Mouse (Mus musculus) C2C12 (cell line): ENCODE data around the gene Rnf41. TPM values are rescaled to one million over a fixed set of nuclear protein-coding genes. Genes with fewer than 3 reads are reported as not detected.
A peak's percentile ranks its signal among the peaks of the same experiment; 100 is the strongest.

Source experiments
- H3K27me3 ChIP-seq: one replicate; pipeline ENCODE4 v1.6.1; 2011; ENCODE audit not compliant: control insufficient read depth, insufficient read depth, insufficient read length
- H3K36me3 ChIP-seq: one replicate; pipeline ENCODE4 v1.6.1; 2011; ENCODE audit not compliant: control insufficient read depth, insufficient read depth
- H3K4me3 ChIP-seq: one replicate; pipeline ENCODE4 v1.5.1; 2011; ENCODE audit warnings: mild to moderate bottlenecking, control low read depth; ENCODE audit not compliant: poor library complexity, insufficient read depth, severe bottlenecking
- H3K79me2 ChIP-seq: one replicate; pipeline ENCODE4 v1.6.1; 2011; ENCODE audit not compliant: control insufficient read depth, insufficient read depth
- H3K79me3 ChIP-seq: one replicate; pipeline ENCODE4 v1.6.1; 2011; ENCODE audit warnings: low read depth, control low read depth
- H3ac ChIP-seq: one replicate; pipeline ENCODE3; 2011; ENCODE audit warnings: low read depth; ENCODE audit not compliant: control insufficient read depth, insufficient read length
- CEBPB ChIP-seq: IDR thresholded peaks from one replicate; pipeline ENCODE4 v1.6.1; 2011; ENCODE audit warnings: low read depth, mild to moderate bottlenecking, control low read depth, moderate library complexity
- CTCF ChIP-seq: IDR thresholded peaks from one replicate; pipeline ENCODE4 v1.5.1; 2011; ENCODE audit not compliant: control insufficient read depth, insufficient read depth, insufficient read length
- FOSL1 ChIP-seq: IDR thresholded peaks from one replicate; pipeline ENCODE4 v1.8.0; 2011; ENCODE audit warnings: mild to moderate bottlenecking, low read length; ENCODE audit not compliant: poor library complexity, insufficient read depth, severe bottlenecking
- MAX ChIP-seq: IDR thresholded peaks from one replicate; pipeline ENCODE4 v1.6.1; 2011; ENCODE audit warnings: mild to moderate bottlenecking, control low read depth
- MYOD1 ChIP-seq: IDR thresholded peaks from one replicate; pipeline ENCODE4 v1.6.1; 2011; ENCODE audit warnings: low read depth; ENCODE audit not compliant: control insufficient read depth, insufficient read length
- MYOG ChIP-seq: IDR thresholded peaks from one replicate; pipeline ENCODE4 v1.6.1; 2011; ENCODE audit not compliant: control insufficient read depth, insufficient read length; ENCODE audit errors: extremely low read depth
- USF1 ChIP-seq: IDR thresholded peaks from one replicate; pipeline ENCODE4 v1.6.1; 2011; ENCODE audit warnings: low read depth, mild to moderate bottlenecking, control low read depth, moderate library complexity
- microRNA-seq: library from miRNA; unstranded; fragments of <30 nt; microRNA quantifications from one replicate; pipeline ENCODE4, GENCODE M21; 2019; ENCODE audit warnings: borderline microRNAs expressed
- polyA plus RNA-seq: library from polyadenylated mRNA; unstranded; fragments of >200 nt; fragmentation: generic; extraction: Trizol; gene quantifications from one replicate; pipeline ENCODE4 v1.2.1, GENCODE M21; 2012; ENCODE audit warnings: missing spikeins

Gene Rnf41
- polyA plus RNA-seq, 1 experiment = 34.0 TPM

- Histone ChIP-seq H3K4me3 (no peak overlapping the region), H3K79me2 (peaks cover 41% of the 10 kb centered on the region), H3K79me3 (peaks cover 32% of the 10 kb centered on the region), H3K27me3 (no peaks in the 10 kb centered on the region), H3K36me3 (peaks cover 67% of the 10 kb centered on the region), H3ac (no peak overlapping the region)
- TF ChIP-seq USF1 = no peak
- no peak for TF ChIP-seq CEBPB
- TF ChIP-seq MYOD1 = no peak
- no peak for TF ChIP-seq CTCF
- no peak for TF ChIP-seq FOSL1
- no peak for TF ChIP-seq MAX
- no peak for TF ChIP-seq MYOG
Measured at GRCm38 (mm10) chr10:128489380-128489779, 77.9 kb downstream of the Rnf41 start.

GRCm38 (mm10) chr10:128489785-128490184, 78.3 kb downstream of the Rnf41 start:
- Histone ChIP-seq H3K4me3 (no peak overlapping the region), H3K79me2 (peaks cover 45% of the 10 kb centered on the region), H3ac (no peak overlapping the region), H3K27me3 (no peaks in the 10 kb centered on the region), H3K36me3 (peaks cover 67% of the 10 kb centered on the region), H3K79me3 (peaks cover 35% of the 10 kb centered on the region)
- no peak for TF ChIP-seq USF1
- TF ChIP-seq FOSL1 = no peak
- no peak for TF ChIP-seq MYOD1
- no peak for TF ChIP-seq CTCF
- TF ChIP-seq MYOG = no peak
- TF ChIP-seq CEBPB = no peak
- no peak for TF ChIP-seq MAX

GRCm38 (mm10) chr10:128490232-128490631, 78.8 kb downstream of the Rnf41 start:
- Histone ChIP-seq H3K36me3 (peaks cover 67% of the 10 kb centered on the region), H3K79me2 (peaks cover 50% of the 10 kb centered on the region), H3K27me3 (no peaks in the 10 kb centered on the region), H3K79me3 (peaks cover 39% of the 10 kb centered on the region), H3K4me3 (no peak overlapping the region), H3ac (no peak overlapping the region)
- TF ChIP-seq FOSL1 (no peak), MYOG (no peak), CEBPB (no peak), USF1 (no peak), MAX (no peak), CTCF (no peak), MYOD1 (no peak)

- Histone ChIP-seq H3K36me3 (peaks cover 60% of the 10 kb centered on the region), H3K4me3 (peak overlapping the region; percentile 97), H3K79me2 (peaks cover 56% of the 10 kb centered on the region)
Measured at GRCm38 (mm10) chr10:128490912-128491311, 79.5 kb downstream of the Rnf41 start.

More at GRCm38 (mm10) chr10:128490912-128491311, 79.5 kb downstream of the Rnf41 start:
- TF ChIP-seq MYOD1 (no peak), CTCF (no peak), USF1 (no peak), FOSL1 (no peak), CEBPB (no peak), MAX (no peak), MYOG (no peak)
- H3ac ChIP-seq = peak overlapping the region; percentile 14
- peaks cover 40% of the 10 kb centered on the region for H3K79me3 ChIP-seq
- no peaks in the 10 kb centered on the region for H3K27me3 ChIP-seq

Small RNA genes within 50 kb of the gene (microRNA-seq; reads per million reads assigned to microRNA genes)
- gene Gm25361 (not detected), gene Gm26308 (not detected), gene Mir6914 (0.56 reads per million, percentile 11 among the genes with 10 or more reads in this experiment), gene Mir6915 (1.6 reads per million, percentile 35 among the genes with 10 or more reads in this experiment), gene Mir8105 (0.36 reads per million)

Other genes with a start within 250 kb of the Rnf41 start
- 61.4 TPM for gene Rbms2, start 231.4 kb upstream of the Rnf41 start, polyA plus RNA-seq
- gene Gls2, start 217.2 kb upstream of the Rnf41 start, polyA plus RNA-seq = 2.8 TPM
- 13.4 TPM for gene Spryd4, start 199.8 kb upstream of the Rnf41 start, polyA plus RNA-seq
- gene Mip, start 185.8 kb upstream of the Rnf41 start, polyA plus RNA-seq = not detected
- gene Timeless, start 179.6 kb upstream of the Rnf41 start, polyA plus RNA-seq = 17.7 TPM
- gene Apon, start 157.6 kb upstream of the Rnf41 start, polyA plus RNA-seq = 0.16 TPM
- not detected for gene Apof, start 143.0 kb upstream of the Rnf41 start, polyA plus RNA-seq
- gene Stat2, start 141.1 kb upstream of the Rnf41 start, polyA plus RNA-seq = 3.9 TPM
- gene Il23a, start 112.9 kb upstream of the Rnf41 start, polyA plus RNA-seq = not detected
- 5.0 TPM for gene Pan2, start 108.3 kb upstream of the Rnf41 start, polyA plus RNA-seq
- 102 TPM for gene Cnpy2, start 89.2 kb upstream of the Rnf41 start, polyA plus RNA-seq
- gene Cs, start 73.9 kb upstream of the Rnf41 start, polyA plus RNA-seq = 212 TPM
- gene Coq10a, start 42.7 kb upstream of the Rnf41 start, polyA plus RNA-seq = 13.7 TPM
- 35.9 TPM for gene Ankrd52, start 34.5 kb upstream of the Rnf41 start, polyA plus RNA-seq
- gene Slc39a5, start 10.4 kb upstream of the Rnf41 start, polyA plus RNA-seq = not detected
- 93.0 TPM for gene Nabp2, start 165 bp upstream of the Rnf41 start, polyA plus RNA-seq
- 48.4 TPM for gene Smarcc2, start 47.6 kb downstream of the Rnf41 start, polyA plus RNA-seq
- gene Myl6, start 82.5 kb downstream of the Rnf41 start, polyA plus RNA-seq = 3,169 TPM
- 16.7 TPM for gene Myl6b, start 87.0 kb downstream of the Rnf41 start, polyA plus RNA-seq
- 120 TPM for gene Esyt1, start 114.2 kb downstream of the Rnf41 start, polyA plus RNA-seq
- gene Zc3h10, start 136.1 kb downstream of the Rnf41 start, polyA plus RNA-seq = 13.0 TPM
- gene Rpl41, start 137.6 kb downstream of the Rnf41 start, polyA plus RNA-seq = 13,760 TPM
- 232 TPM for gene Pa2g4, start 154.3 kb downstream of the Rnf41 start, polyA plus RNA-seq
- 0.28 TPM for gene Erbb3, start 178.0 kb downstream of the Rnf41 start, polyA plus RNA-seq
- gene Rps26, start 215.1 kb downstream of the Rnf41 start, polyA plus RNA-seq = 2,179 TPM
- 0.05 TPM for gene Ikzf4, start 234.3 kb downstream of the Rnf41 start, polyA plus RNA-seq